Mouse (Mus musculus) heart, postnatal 0 days (tissue): ENCODE data around the gene Slc10a7. TPM values are rescaled to one million over a fixed set of nuclear protein-coding genes. Genes with fewer than 3 reads are reported as not detected.

ENCODE experiments used
- ATAC-seq: fragments of 200-750 bp; cut with Nextera tagmentation; 2 replicates; pipeline ENCODE4 v1.8.0; 2017; ENCODE audit warnings: low read depth, moderate number of reproducible peaks, moderate library complexity; ENCODE audit not compliant: insufficient read depth
- DNase-seq: peaks from one replicate; pipeline ENCODE4 v3.0.0-alpha.2; 2016; ENCODE audit warnings: low spot score
- H3K27ac ChIP-seq: fragments of 300-500 bp; sonication (generic); 2 replicates; pipeline ENCODE4 v1.5.1; 2014; ENCODE audit warnings: low read depth, mild to moderate bottlenecking
- H3K27me3 ChIP-seq: fragments of 300-500 bp; sonication (generic); 2 replicates; pipeline ENCODE4 v1.6.1; 2014; ENCODE audit warnings: low read length, mixed read lengths; ENCODE audit not compliant: control insufficient read depth, insufficient read depth
- H3K36me3 ChIP-seq: fragments of 300-500 bp; sonication (generic); replicated peaks from 2 replicates; pipeline ENCODE4 v1.6.1; 2014; ENCODE audit warnings: low read length, mixed read lengths; ENCODE audit not compliant: control insufficient read depth, insufficient read depth
- H3K4me1 ChIP-seq: fragments of 300-500 bp; sonication (generic); 2 replicates; pipeline ENCODE4 v1.6.1; 2014; ENCODE audit warnings: antibody characterized with exemption; ENCODE audit not compliant: control insufficient read depth, insufficient read depth
- H3K4me2 ChIP-seq: fragments of 300-500 bp; sonication (generic); 2 replicates; pipeline ENCODE4 v1.6.1; 2014; ENCODE audit warnings: low read depth, mild to moderate bottlenecking, low read length, moderate library complexity
- H3K4me3 ChIP-seq: fragments of 300-500 bp; sonication (generic); 2 replicates; pipeline ENCODE4 v1.5.1; 2014; ENCODE audit warnings: low read depth, low read length
- H3K9ac ChIP-seq: fragments of 300-500 bp; sonication (generic); replicated peaks from 2 replicates; pipeline ENCODE4 v1.6.1; 2014; ENCODE audit warnings: low read depth, low read length, mixed read lengths
- H3K9me3 ChIP-seq: fragments of 300-500 bp; sonication (generic); replicated peaks from 2 replicates; pipeline ENCODE4 v1.6.1; 2016; ENCODE audit warnings: low read length; ENCODE audit not compliant: control insufficient read depth
- CTCF ChIP-seq: IDR thresholded peaks from 2 replicates; pipeline ENCODE4 v1.5.1; 2016; ENCODE audit warnings: antibody characterized with exemption, control low read depth, low read depth
- EP300 ChIP-seq: IDR thresholded peaks from 2 replicates; pipeline ENCODE4 v1.6.1; 2016; ENCODE audit warnings: antibody characterized with exemption, low read depth
- WGBS: fragments of 180-500 bp; shearing (Covaris S2); extraction: QIAGEN DNeasy Blood & Tissue Kit; methylation state at CpG from one replicate; pipeline ENCODE4 v1.1.7; 2014; 5-methylcytosine and 5-hydroxymethylcytosine counted together
- polyA plus RNA-seq: library from polyadenylated mRNA; unstranded; fragments of >200 nt; fragmentation: Nextera tagmentation; extraction: Ambion mirVana; gene quantifications from 2 replicates; pipeline ENCODE4 v1.2.1, GENCODE M21; 2015
- total RNA-seq: library from RNA; depleted of rRNA; stranded (reverse); fragments of >200 nt; gene quantifications from 2 replicates; pipeline ENCODE4 v1.2.3, GENCODE M21; 2014; ENCODE audit warnings: low replicate concordance

Gene Slc10a7
- total and polyA plus RNA-seq, 2 experiments from 2014 or later, result 5.3 to 11.8 TPM

DNA sequence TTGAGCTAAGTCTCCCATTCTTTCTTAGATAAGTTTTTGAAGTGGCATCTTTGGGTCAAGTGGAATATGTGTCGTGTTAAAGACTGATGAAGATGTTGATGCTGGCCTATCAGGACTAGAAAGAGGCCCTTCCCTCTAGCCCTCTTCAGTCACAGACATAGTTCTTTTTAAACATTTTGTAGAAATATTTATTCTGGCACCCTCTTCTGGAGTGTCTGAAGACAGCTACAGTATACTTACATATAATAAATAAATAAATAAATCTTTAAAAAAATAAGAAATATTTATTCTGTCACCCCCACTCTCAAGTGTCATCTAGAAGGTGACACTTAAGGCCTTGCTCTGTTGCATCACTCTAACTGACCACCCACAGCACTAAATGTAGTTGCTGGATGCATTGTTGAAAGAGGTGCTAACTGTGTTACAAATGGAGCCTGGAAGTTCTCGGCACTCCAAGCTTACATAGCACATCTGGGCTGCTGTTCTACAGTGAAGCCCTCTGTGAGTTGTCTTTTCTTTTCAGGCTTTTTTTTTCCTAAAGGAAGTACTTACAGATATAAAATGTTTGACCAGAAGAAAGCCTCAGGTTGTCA, 54.4 kb downstream of the Slc10a7 start:
- TF ChIP-seq CTCF (no peak), EP300 (no peak)
- 45% methylated on average over 2 of the region's 2 CpGs for WGBS
- H3K4me2 ChIP-seq, result no peak overlapping the region
- H3K4me1 ChIP-seq, result no peaks in the 10 kb centered on the region
- ATAC-seq (no peak), DNase-seq (no peak)
- H3K27ac ChIP-seq, result no peak overlapping the region
- 0 out of 2 replicates have a peak, but pooled peaks cover 5% of the 10 kb centered on the region for H3K9me3 ChIP-seq
- H3K9ac ChIP-seq, result no peak overlapping the region
- H3K4me3 ChIP-seq, result no peak overlapping the region
- H3K36me3 ChIP-seq, result 0 out of 2 replicates have a peak, but pooled peaks cover 10% of the 10 kb centered on the region
- H3K27me3 ChIP-seq, result no peaks in the 10 kb centered on the region

DNA sequence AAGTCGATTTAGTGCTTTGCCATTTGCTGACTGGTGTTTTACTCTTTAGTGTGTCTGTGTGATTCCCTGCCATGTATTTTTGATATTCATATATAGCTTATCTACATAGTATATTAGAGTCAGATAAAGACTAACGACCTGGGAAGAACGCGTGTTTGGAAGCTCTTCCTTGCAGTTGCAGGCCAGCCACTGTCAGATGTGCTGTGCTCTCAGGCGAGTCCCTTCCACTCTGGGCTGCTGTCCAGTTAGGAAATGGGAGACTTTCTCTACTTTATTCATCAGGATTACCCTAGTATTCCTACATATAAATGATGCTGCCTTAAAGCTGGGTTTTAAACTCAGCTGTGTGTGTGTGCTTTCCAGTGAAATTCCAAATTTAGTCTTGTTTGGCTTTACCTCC, 55.1 kb downstream of the Slc10a7 start:
- WGBS, result 58% methylated on average over 5 of the region's 5 CpGs
- Histone ChIP-seq H3K9ac (no peak overlapping the region), H3K4me3 (no peak overlapping the region), H3K27me3 (no peaks in the 10 kb centered on the region), H3K4me2 (no peak overlapping the region), H3K27ac (no peak overlapping the region), H3K4me1 (no peaks in the 10 kb centered on the region), H3K36me3 (0 out of 2 replicates have a peak, but pooled peaks cover 10% of the 10 kb centered on the region), H3K9me3 (0 out of 2 replicates have a peak, but pooled peaks cover 5% of the 10 kb centered on the region)
- ATAC-seq, result no peak
- TF ChIP-seq EP300, result no peak
- no peak for TF ChIP-seq CTCF
- DNase-seq, result no peak

DNA sequence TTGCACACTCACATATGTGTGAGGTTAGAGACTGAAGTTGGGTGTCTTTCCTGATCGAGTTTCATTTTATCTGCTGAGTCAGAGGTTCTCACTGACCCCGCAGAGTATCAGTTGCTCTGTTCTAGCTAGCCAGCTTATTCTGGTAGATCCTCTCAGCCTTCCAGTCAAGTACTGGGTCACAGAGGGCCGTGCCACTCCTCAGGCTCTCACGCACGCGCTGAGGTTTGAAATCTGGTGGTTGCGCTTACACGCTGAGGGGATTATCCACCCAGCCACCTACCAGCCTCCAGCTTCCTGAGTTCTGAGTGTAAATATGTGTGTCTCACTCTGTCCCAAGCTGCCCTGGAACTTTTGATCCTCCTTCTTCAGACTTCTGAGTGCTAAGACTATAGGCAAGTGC, 59.0 kb downstream of the Slc10a7 start:
- DNase-seq, result no peak
- Histone ChIP-seq H3K4me1 (no peaks in the 10 kb centered on the region), H3K27ac (no peak overlapping the region), H3K4me3 (no peak overlapping the region), H3K27me3 (no peaks in the 10 kb centered on the region), H3K4me2 (no peak overlapping the region), H3K9me3 (no peaks in the 10 kb centered on the region), H3K9ac (no peak overlapping the region), H3K36me3 (no peaks in the 10 kb centered on the region)
- no peak for TF ChIP-seq EP300
- no peak for TF ChIP-seq CTCF
- ATAC-seq, result no peak
- 68% methylated on average over 8 of the region's 8 CpGs for WGBS

DNA sequence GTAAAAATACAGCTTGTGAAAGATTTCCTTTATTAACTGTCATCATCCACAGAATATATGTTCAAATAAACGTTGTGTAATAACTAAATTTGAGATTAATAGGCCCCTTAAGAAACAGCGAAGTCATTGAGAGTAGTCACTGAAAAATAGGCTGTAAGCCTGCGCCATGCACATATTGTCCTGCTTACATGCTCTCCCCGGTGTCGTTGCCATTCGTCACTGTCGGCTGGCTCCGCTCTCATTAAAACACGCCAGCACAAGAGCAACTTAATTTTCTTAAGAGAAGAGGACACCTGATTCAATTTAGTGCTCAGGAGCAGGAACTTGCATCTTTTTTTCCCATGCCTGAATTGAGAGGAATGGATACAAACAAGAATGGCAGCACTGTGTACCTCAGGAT, 62.4 kb downstream of the Slc10a7 start:
- 80% methylated on average over 9 of the region's 9 CpGs for WGBS
- ATAC-seq, result no peak
- H3K4me1 ChIP-seq, result no peaks in the 10 kb centered on the region

DNA sequence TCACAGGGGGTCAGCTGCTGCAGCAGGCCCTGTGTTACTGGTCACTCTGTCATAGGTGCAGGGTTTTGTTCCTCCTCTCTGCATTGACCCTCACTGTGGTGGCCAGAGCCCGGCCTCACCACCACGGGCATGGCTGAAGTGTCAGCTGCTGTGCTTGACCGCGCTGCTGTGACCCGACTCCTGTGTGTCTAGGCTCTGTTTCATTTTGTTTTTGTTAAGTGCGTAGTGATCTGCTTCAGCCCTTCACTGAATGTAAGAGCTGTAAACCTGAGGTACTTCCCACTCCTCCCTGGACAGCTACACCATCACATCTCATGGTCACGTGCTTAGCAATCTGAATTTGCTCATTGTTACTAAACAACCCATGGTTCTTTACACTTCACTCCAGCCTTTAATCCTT, 65.1 kb downstream of the Slc10a7 start:
- no peak for TF ChIP-seq EP300
- no peak for TF ChIP-seq CTCF
- no peaks in the 10 kb centered on the region for H3K4me1 ChIP-seq
- no peaks in the 10 kb centered on the region for H3K36me3 ChIP-seq
- no peak overlapping the region for H3K4me2 ChIP-seq
- no peaks in the 10 kb centered on the region for H3K9me3 ChIP-seq
- DNase-seq (no peak), ATAC-seq (no peak)
- H3K27me3 ChIP-seq, result no peaks in the 10 kb centered on the region
- H3K9ac ChIP-seq, result no peak overlapping the region
- no peak overlapping the region for H3K4me3 ChIP-seq
- WGBS, result 94% methylated on average over 7 of the region's 7 CpGs
- no peak overlapping the region for H3K27ac ChIP-seq

More for the DNA sequence above, 62.4 kb downstream of the Slc10a7 start:
- Histone ChIP-seq H3K27ac (no peak overlapping the region), H3K4me2 (no peak overlapping the region), H3K4me3 (no peak overlapping the region), H3K9ac (no peak overlapping the region), H3K36me3 (no peaks in the 10 kb centered on the region), H3K27me3 (no peaks in the 10 kb centered on the region), H3K9me3 (no peaks in the 10 kb centered on the region)
- TF ChIP-seq CTCF, result no peak
- TF ChIP-seq EP300, result no peak
- no peak for DNase-seq

DNA sequence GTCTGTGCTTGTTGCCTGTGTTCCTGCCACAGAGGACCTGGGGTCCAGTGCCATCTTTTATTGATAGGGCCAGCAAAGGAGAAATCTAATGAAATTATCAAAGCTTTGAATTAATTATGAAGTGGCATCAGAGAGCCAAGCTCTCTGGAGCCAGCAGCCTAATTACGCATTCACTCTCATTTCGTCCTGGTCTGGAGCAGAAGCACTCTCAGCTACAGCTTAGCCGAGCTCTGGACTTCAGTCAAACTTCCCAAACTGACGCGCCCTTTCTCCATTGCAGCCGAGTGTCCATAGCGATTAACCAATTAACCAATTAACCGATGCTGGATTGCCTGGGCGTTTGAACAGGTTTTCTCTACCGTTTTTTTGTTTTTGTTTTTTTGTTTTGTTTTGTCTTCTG, 68.4 kb downstream of the Slc10a7 start:
- Histone ChIP-seq H3K4me2 (no peak overlapping the region), H3K9ac (no peak overlapping the region), H3K4me3 (no peak overlapping the region), H3K36me3 (no peaks in the 10 kb centered on the region), H3K9me3 (no peaks in the 10 kb centered on the region), H3K4me1 (no peaks in the 10 kb centered on the region), H3K27me3 (no peaks in the 10 kb centered on the region), H3K27ac (no peak overlapping the region)
- DNase-seq, result no peak
- no peak for ATAC-seq
- TF ChIP-seq CTCF, result no peak
- TF ChIP-seq EP300, result no peak
- 81% methylated on average over 10 of the region's 10 CpGs for WGBS
